Mouse (Mus musculus) G1E (cell line): Measurements from ENCODE around the gene Fer.

Experiments
- CTCF ChIP-seq: IDR thresholded peaks from 2 replicates; pipeline ENCODE4 v1.5.1; 2012; ENCODE audit warnings: low read depth, low read length, inconsistent platforms, mixed read lengths
- GATA1 ChIP-seq: IDR thresholded peaks from 2 replicates; pipeline ENCODE4 v1.6.1; 2012; ENCODE audit warnings: borderline replicate concordance, low read length, inconsistent platforms, mixed read lengths
- POLR2AphosphoS5 ChIP-seq: IDR thresholded peaks from 2 replicates; pipeline ENCODE4 v1.6.1; 2012; ENCODE audit warnings: low read depth, low read length, inconsistent platforms; ENCODE audit not compliant: insufficient replicate concordance

GRCm38 (mm10) chr17:63995921-63996320 is 133.1 kb downstream of the Fer start:
- TF ChIP-seq CTCF (no peak), GATA1 (no peak), POLR2AphosphoS5 (no peak)
